Mouse (Mus musculus) stomach, postnatal 0 days (tissue): ENCODE measurements at regions not wholly inside any gene's neighbourhood (a gene's known extent, or its start where the extent isn't known, plus 50 kb on each side); places are given as distances from the start of the nearest gene placed in this dataset.

Experiments
- CTCF ChIP-seq: IDR thresholded peaks from 2 replicates; pipeline ENCODE4 v1.5.1; 2016; ENCODE audit warnings: antibody characterized with exemption, low read depth, mild to moderate bottlenecking, moderate library complexity
- EP300 ChIP-seq: optimal IDR thresholded peaks from 2 replicates; pipeline ENCODE3; 2016; ENCODE audit warnings: antibody characterized with exemption

GRCm38 (mm10) chr14:25308051-25308450 lies 150.9 kb upstream of the Zmiz1 start:
- TF ChIP-seq CTCF (no peak), EP300 (no peak)
